Comparison of ENCODE assay signal across 18 mouse cellular contexts in genomic region chr3:27744754-27745153, GRCm38 (mm10). TPM values are rescaled to one million over a fixed set of nuclear protein-coding genes. Genes with fewer than 3 reads are reported as not detected.
A peak's percentile ranks its signal among the peaks of the same experiment; 100 is the strongest.
DNase-seq lines count a peak whose midpoint lies in the region; ATAC-seq and TF ChIP-seq lines count a peak whose summit lies in the region.
"Had no signal": no experiment of that assay in that cellular context is flagged by ENCODE, and none has a peak within 500 bp of the region (broad histone marks: within the 10 kb centered on the region; RNA-seq: fewer than 3 reads in every experiment).

No protein-coding gene starts in this region.

- H3K4me1 ChIP-seq in kidney, postnatal 0 days (replicated peaks; ENCODE audit: insufficient read depth, low read length), result no peaks in the 10 kb centered on the region
- no peaks in the 10 kb centered on the region for H3K4me1 ChIP-seq in intestine, embryonic 16.5 days (ENCODE audit: control insufficient read depth, insufficient read depth, low read length)
- no peaks in the 10 kb centered on the region for H3K4me1 ChIP-seq in stomach, embryonic 16.5 days (ENCODE audit: control insufficient read depth, insufficient read depth, low read length)
- H3K4me1 ChIP-seq: embryonic facial prominence, embryonic 15.5 days; limb, embryonic 13.5 days; neural tube, embryonic 15.5 days had no signal

- no peak for TF ChIP-seq CTCF in kidney, postnatal 0 days (IDR thresholded peaks at IDR 0.05; ENCODE audit: low read depth)

- 48% methylated on average over 7 of the region's 7 CpGs for WGBS in kidney, postnatal 0 days
- WGBS in intestine, embryonic 16.5 days, result 45% methylated on average over 7 of the region's 7 CpGs
- 41% methylated on average over 7 of the region's 7 CpGs for WGBS in stomach, embryonic 16.5 days

- no peaks in the 10 kb centered on the region for H3K9me3 ChIP-seq in kidney, postnatal 0 days (replicated peaks; ENCODE audit: low read length)
- H3K9me3 ChIP-seq in intestine, embryonic 16.5 days (ENCODE audit: control insufficient read depth, low read length), result no peaks in the 10 kb centered on the region
- no peaks in the 10 kb centered on the region for H3K9me3 ChIP-seq in stomach, embryonic 16.5 days (replicated peaks; ENCODE audit: control insufficient read depth, low read length)
- H3K9me3 ChIP-seq: embryonic facial prominence, embryonic 15.5 days; limb, embryonic 13.5 days; neural tube, embryonic 15.5 days had no signal

- no peak overlapping the region for H3K9ac ChIP-seq in kidney, postnatal 0 days (ENCODE audit: low read depth, low read length)
- H3K9ac ChIP-seq in intestine, embryonic 16.5 days (ENCODE audit: low read depth, low read length), result no peak overlapping the region
- no peak overlapping the region for H3K9ac ChIP-seq in stomach, embryonic 16.5 days (ENCODE audit: low read length)
- H3K9ac ChIP-seq: embryonic facial prominence, embryonic 15.5 days; limb, embryonic 13.5 days; neural tube, embryonic 15.5 days had no signal

- no peak overlapping the region for H3K27ac ChIP-seq in kidney, postnatal 0 days
- no peak overlapping the region for H3K27ac ChIP-seq in intestine, embryonic 16.5 days (ENCODE audit: low read length)
- H3K27ac ChIP-seq in stomach, embryonic 16.5 days (ENCODE audit: low read length), result no peak overlapping the region
- H3K27ac ChIP-seq: embryonic facial prominence, embryonic 15.5 days; forebrain, embryonic 10.5 days; left cerebral cortex, adult 2 months; limb, embryonic 13.5 days; neural tube, embryonic 15.5 days had no signal

- 0 out of 2 replicates have a peak, but pooled peaks have one; percentile 25 for ATAC-seq in kidney, postnatal 0 days (replicated peaks; ENCODE audit: low FRiP score, low read depth)
- ATAC-seq in intestine, embryonic 16.5 days, result peak; percentile 90
- ATAC-seq in stomach, embryonic 16.5 days (ENCODE audit: insufficient read depth, low FRiP score), result peak; percentile 80

- H3K4me2 ChIP-seq in kidney, postnatal 0 days (ENCODE audit: low read length), result no peak overlapping the region
- H3K4me2 ChIP-seq in intestine, embryonic 16.5 days (ENCODE audit: low read depth, low read length), result no peak overlapping the region
- H3K4me2 ChIP-seq in stomach, embryonic 16.5 days (ENCODE audit: low read depth, low read length), result no peak overlapping the region
- H3K4me2 ChIP-seq: embryonic facial prominence, embryonic 15.5 days; limb, embryonic 13.5 days; neural tube, embryonic 15.5 days had no signal

- DNase-seq in kidney, postnatal 0 days (ENCODE audit: low spot score), result no peak
- no peak for DNase-seq in kidney, adult 18-20 months
- peak; percentile 89 for DNase-seq in ZHBTc4 (ENCODE audit: low read depth, low spot score)
- DNase-seq in spleen, adult 18-20 months, result no peak
- DNase-seq in urinary bladder, postnatal 4 days (ENCODE audit: low spot score in 2 of 2), result no peak
- DNase-seq: adrenal gland, postnatal 10 days; cerebellum, adult 18-20 months; heart, adult 18-20 months; midbrain, embryonic 14.5 days; thymus, adult 18-20 months had no signal

- no peaks in the 10 kb centered on the region for H3K36me3 ChIP-seq in kidney, postnatal 0 days (ENCODE audit: insufficient read depth, low read length)
- no peaks in the 10 kb centered on the region for H3K36me3 ChIP-seq in intestine, embryonic 16.5 days (ENCODE audit: control insufficient read depth, insufficient read depth, low read length)
- no peaks in the 10 kb centered on the region for H3K36me3 ChIP-seq in stomach, embryonic 16.5 days (ENCODE audit: control insufficient read depth, insufficient read depth, low read length)
- H3K36me3 ChIP-seq: embryonic facial prominence, embryonic 15.5 days; forebrain, embryonic 10.5 days; limb, embryonic 13.5 days; neural tube, embryonic 15.5 days had no signal

- H3K27me3 ChIP-seq in kidney, postnatal 0 days (ENCODE audit: insufficient read depth, low read length), result no peaks in the 10 kb centered on the region
- H3K27me3 ChIP-seq in intestine, embryonic 16.5 days (replicated peaks; ENCODE audit: control insufficient read depth, insufficient read depth, low read length), result no peaks in the 10 kb centered on the region
- no peaks in the 10 kb centered on the region for H3K27me3 ChIP-seq in stomach, embryonic 16.5 days (ENCODE audit: control insufficient read depth, insufficient read depth, low read length)
- H3K27me3 ChIP-seq: embryonic facial prominence, embryonic 15.5 days; limb, embryonic 13.5 days; neural tube, embryonic 15.5 days had no signal

- no peak overlapping the region for H3K4me3 ChIP-seq in kidney, postnatal 0 days (replicated peaks; ENCODE audit: low read depth, low read length)
- no peak overlapping the region for H3K4me3 ChIP-seq in intestine, embryonic 16.5 days (ENCODE audit: low read length)
- no peak overlapping the region for H3K4me3 ChIP-seq in stomach, embryonic 16.5 days (replicated peaks; ENCODE audit: low read length)
- H3K4me3 ChIP-seq: embryonic facial prominence, embryonic 15.5 days; forebrain, embryonic 10.5 days; left cerebral cortex, adult 2 months; limb, embryonic 13.5 days; myocyte; neural tube, embryonic 15.5 days had no signal

RNA-seq across cellular contexts. Expression of gene Fndc3b, which starts 33.6 kb away (rescaled TPM):
- 23.1 and 24.2 TPM in 2 replicates for polyA plus RNA-seq in kidney, postnatal 0 days (2015; fragmentation: Nextera tagmentation; extraction: Ambion mirVana)
- polyA plus RNA-seq in intestine, embryonic 16.5 days (2015; fragmentation: Nextera tagmentation; extraction: Ambion mirVana), result 14.0 and 15.4 TPM in 2 replicates
- polyA plus RNA-seq in stomach, embryonic 16.5 days (2015; fragmentation: Nextera tagmentation; extraction: Ambion mirVana), result 27.7 and 28.6 TPM in 2 replicates

Comparison
In these comparisons a context has a peak if more than half of its experiments do, and no peak if none do; other contexts are left out.
1. ATAC-seq: peak in every context shown above with its lines; median percentile 90 in intestine, embryonic 16.5 days; 80 in stomach, embryonic 16.5 days; 25 in kidney, postnatal 0 days.